Mouse (Mus musculus): ENCODE results near the gene Syk. TPM values are rescaled to one million over a fixed set of nuclear protein-coding genes. Genes with fewer than 3 reads are reported as not detected.

The Syk gene
- polyA plus RNA-seq, 1 experiment from 2014 or later, result 2.3 TPM

GRCm38 (mm10) chr13:52572451-52573446, 10.2 kb upstream of the Syk start:
- WGBS, result 81% methylated on average over 9 of the region's 9 CpGs
- no peaks in the 10 kb centered on the region for H3K9me3 ChIP-seq
- H3K27ac ChIP-seq, result no peak overlapping the region
- H3K4me1 ChIP-seq, result peaks cover 11% of the 10 kb centered on the region
- H3K36me3 ChIP-seq (replicated peaks), result no peaks in the 10 kb centered on the region
- no peak for DNase-seq (ENCODE audit: extremely low spot score, low spot score)
- no peak overlapping the region for H3K4me3 ChIP-seq
- H3K27me3 ChIP-seq (ENCODE audit: poor library complexity, severe bottlenecking), result no peaks in the 10 kb centered on the region

- DNase-seq (ENCODE audit: extremely low spot score, low spot score), result no peak
- Histone ChIP-seq H3K27ac (no peak overlapping the region), H3K27me3 (ENCODE audit: poor library complexity, severe bottlenecking) (no peaks in the 10 kb centered on the region), H3K4me1 (peaks cover 16% of the 10 kb centered on the region), H3K4me3 (no peak overlapping the region), H3K9me3 (no peaks in the 10 kb centered on the region), H3K36me3 (replicated peaks) (no peaks in the 10 kb centered on the region)
- 89% methylated on average over 2 of the region's 2 CpGs for WGBS
Measured at GRCm38 (mm10) chr13:52574311-52574710, 8.7 kb upstream of the Syk start.

GRCm38 (mm10) chr13:52575483-52575882, 7.5 kb upstream of the Syk start:
- WGBS, result 86% methylated on average over 6 of the region's 6 CpGs
- DNase-seq (ENCODE audit: extremely low spot score, low spot score), result no peak

GRCm38 (mm10) chr13:52576021-52576614, 6.9 kb upstream of the Syk start:
- 78% methylated on average over 7 of the region's 7 CpGs for WGBS

More at GRCm38 (mm10) chr13:52575483-52575882, 7.5 kb upstream of the Syk start:
- H3K4me3 ChIP-seq, result no peak overlapping the region
- no peaks in the 10 kb centered on the region for H3K27me3 ChIP-seq (ENCODE audit: poor library complexity, severe bottlenecking)
- H3K36me3 ChIP-seq (replicated peaks), result no peaks in the 10 kb centered on the region
- H3K4me1 ChIP-seq, result peaks cover 16% of the 10 kb centered on the region
- H3K9me3 ChIP-seq, result no peaks in the 10 kb centered on the region
- H3K27ac ChIP-seq, result no peak overlapping the region

GRCm38 (mm10) chr13:52576841-52577240, 6.1 kb upstream of the Syk start:
- Histone ChIP-seq H3K9me3 (no peaks in the 10 kb centered on the region), H3K27ac (no peak overlapping the region), H3K4me1 (peaks cover 16% of the 10 kb centered on the region), H3K4me3 (no peak overlapping the region), H3K27me3 (ENCODE audit: poor library complexity, severe bottlenecking) (peaks cover 12% of the 10 kb centered on the region), H3K36me3 (replicated peaks) (no peaks in the 10 kb centered on the region)
- 67% methylated on average over 10 of the region's 10 CpGs for WGBS
- DNase-seq (ENCODE audit: extremely low spot score, low spot score), result no peak

More at GRCm38 (mm10) chr13:52576021-52576614, 6.9 kb upstream of the Syk start:
- Histone ChIP-seq H3K9me3 (no peaks in the 10 kb centered on the region), H3K27ac (no peak overlapping the region), H3K27me3 (ENCODE audit: poor library complexity, severe bottlenecking) (peaks cover 5% of the 10 kb centered on the region), H3K4me1 (peaks cover 16% of the 10 kb centered on the region), H3K36me3 (replicated peaks) (no peaks in the 10 kb centered on the region), H3K4me3 (no peak overlapping the region)
- DNase-seq (ENCODE audit: extremely low spot score, low spot score), result no peak

- peaks cover 18% of the 10 kb centered on the region for H3K27me3 ChIP-seq (ENCODE audit: poor library complexity, severe bottlenecking)
- peaks cover 16% of the 10 kb centered on the region for H3K4me1 ChIP-seq
- no peaks in the 10 kb centered on the region for H3K9me3 ChIP-seq
- no peak overlapping the region for H3K27ac ChIP-seq
- WGBS, result 82% methylated on average over 3 of the region's 3 CpGs
- DNase-seq (ENCODE audit: extremely low spot score, low spot score), result no peak
- H3K4me3 ChIP-seq, result no peak overlapping the region
- no peaks in the 10 kb centered on the region for H3K36me3 ChIP-seq (replicated peaks)
Measured at GRCm38 (mm10) chr13:52577326-52577920, 5.5 kb upstream of the Syk start.

GRCm38 (mm10) chr13:52577939-52578338, 5.0 kb upstream of the Syk start:
- Histone ChIP-seq H3K9me3 (no peaks in the 10 kb centered on the region), H3K4me1 (peaks cover 21% of the 10 kb centered on the region), H3K4me3 (no peak overlapping the region), H3K27ac (no peak overlapping the region), H3K27me3 (ENCODE audit: poor library complexity, severe bottlenecking) (peaks cover 23% of the 10 kb centered on the region), H3K36me3 (replicated peaks) (no peaks in the 10 kb centered on the region)
- WGBS, result 65% methylated on average over 4 of the region's 4 CpGs
- no peak for DNase-seq (ENCODE audit: extremely low spot score, low spot score)

GRCm38 (mm10) chr13:52578776-52579175, 4.2 kb upstream of the Syk start:
- no peaks in the 10 kb centered on the region for H3K9me3 ChIP-seq
- peaks cover 30% of the 10 kb centered on the region for H3K27me3 ChIP-seq (ENCODE audit: poor library complexity, severe bottlenecking)
- H3K27ac ChIP-seq, result no peak overlapping the region
- no peak for DNase-seq (ENCODE audit: extremely low spot score, low spot score)
- no peaks in the 10 kb centered on the region for H3K36me3 ChIP-seq (replicated peaks)
- H3K4me3 ChIP-seq, result no peak overlapping the region
- H3K4me1 ChIP-seq, result peaks cover 25% of the 10 kb centered on the region
- 84% methylated on average over 2 of the region's 2 CpGs for whole genome bisulfite sequencing

- Histone ChIP-seq H3K36me3 (replicated peaks) (no peaks in the 10 kb centered on the region), H3K27me3 (ENCODE audit: poor library complexity, severe bottlenecking) (peaks cover 46% of the 10 kb centered on the region), H3K4me1 (peaks cover 16% of the 10 kb centered on the region), H3K4me3 (peak overlapping the region; percentile 65), H3K9me3 (no peaks in the 10 kb centered on the region), H3K27ac (no peak overlapping the region)
- no peak for DNase-seq (ENCODE audit: extremely low spot score, low spot score)
- WGBS, result 15% methylated on average over 9 of the region's 9 CpGs
Measured at GRCm38 (mm10) chr13:52582506-52582877, 481 bp upstream of the Syk start.

GRCm38 (mm10) chr13:52583943-52584562, 1.1 kb downstream of the Syk start:
- Histone ChIP-seq H3K27ac (no peak overlapping the region), H3K4me1 (peaks cover 9% of the 10 kb centered on the region), H3K36me3 (replicated peaks) (no peaks in the 10 kb centered on the region), H3K4me3 (peak overlapping the region; percentile 65), H3K9me3 (no peaks in the 10 kb centered on the region), H3K27me3 (ENCODE audit: poor library complexity, severe bottlenecking) (peaks cover 46% of the 10 kb centered on the region)
- 29% methylated on average over 13 of the region's 13 CpGs for WGBS
- DNase-seq (ENCODE audit: extremely low spot score, low spot score), result no peak

GRCm38 (mm10) chr13:52584654-52585455, 1.9 kb downstream of the Syk start:
- 77% methylated on average over 17 of the region's 17 CpGs for WGBS
- peaks cover 9% of the 10 kb centered on the region for H3K4me1 ChIP-seq
- H3K27me3 ChIP-seq (ENCODE audit: poor library complexity, severe bottlenecking), result peaks cover 46% of the 10 kb centered on the region
- H3K27ac ChIP-seq, result no peak overlapping the region
- H3K36me3 ChIP-seq (replicated peaks), result no peaks in the 10 kb centered on the region
- no peak for DNase-seq (ENCODE audit: extremely low spot score, low spot score)
- no peak overlapping the region for H3K4me3 ChIP-seq
- H3K9me3 ChIP-seq, result no peaks in the 10 kb centered on the region

GRCm38 (mm10) chr13:52587761-52588160, 4.8 kb downstream of the Syk start:
- Histone ChIP-seq H3K27ac (no peak overlapping the region), H3K36me3 (replicated peaks) (no peaks in the 10 kb centered on the region), H3K27me3 (ENCODE audit: poor library complexity, severe bottlenecking) (peaks cover 25% of the 10 kb centered on the region), H3K9me3 (no peaks in the 10 kb centered on the region), H3K4me1 (peaks cover 6% of the 10 kb centered on the region), H3K4me3 (no peak overlapping the region)
- WGBS, result 97% methylated on average over 4 of the region's 4 CpGs
- no peak for DNase-seq (ENCODE audit: extremely low spot score, low spot score)
